Mouse (Mus musculus) kidney, embryonic 14.5 days (tissue): ENCODE data around the gene Hoxd12. TPM values are rescaled to one million over a fixed set of nuclear protein-coding genes. Genes with fewer than 3 reads are reported as not detected.

Source experiments
- ATAC-seq: fragments of 200-750 bp; cut with Nextera tagmentation; 2 replicates; pipeline ENCODE4 v1.8.0; 2017; ENCODE audit warnings: moderate number of reproducible peaks, mild to moderate bottlenecking, moderate TSS enrichment, moderate library complexity; ENCODE audit not compliant: low FRiP score, low TSS enrichment
- H3K27ac ChIP-seq: fragments of 300-500 bp; sonication (generic); 2 replicates; pipeline ENCODE4 v1.5.1; 2014; ENCODE audit warnings: low read depth, mild to moderate bottlenecking, low read length, moderate library complexity, mixed read lengths
- H3K27me3 ChIP-seq: fragments of 300-500 bp; sonication (generic); 2 replicates; pipeline ENCODE4 v1.6.1; 2014; ENCODE audit warnings: mild to moderate bottlenecking, low read length; ENCODE audit not compliant: control insufficient read depth, insufficient read depth
- H3K36me3 ChIP-seq: fragments of 300-500 bp; sonication (generic); 2 replicates; pipeline ENCODE4 v1.6.1; 2014; ENCODE audit warnings: low read length, mixed read lengths; ENCODE audit not compliant: control insufficient read depth, insufficient read depth
- H3K4me1 ChIP-seq: fragments of 300-500 bp; sonication (generic); 2 replicates; pipeline ENCODE4 v1.6.1; 2014; ENCODE audit warnings: low read length, mixed read lengths; ENCODE audit not compliant: control insufficient read depth, insufficient read depth
- H3K4me2 ChIP-seq: fragments of 300-500 bp; sonication (generic); replicated peaks from 2 replicates; pipeline ENCODE4 v1.6.1; 2014; ENCODE audit warnings: low read depth, mild to moderate bottlenecking, low read length
- H3K4me3 ChIP-seq: fragments of 300-500 bp; sonication (generic); 2 replicates; pipeline ENCODE4 v1.5.1; 2014; ENCODE audit warnings: mild to moderate bottlenecking, low read length
- H3K9ac ChIP-seq: fragments of 300-500 bp; sonication (generic); 2 replicates; pipeline ENCODE4 v1.6.1; 2014; ENCODE audit warnings: low read depth, mild to moderate bottlenecking, low read length, moderate library complexity
- H3K9me3 ChIP-seq: fragments of 300-500 bp; sonication (generic); 2 replicates; pipeline ENCODE4 v1.6.1; 2016; ENCODE audit warnings: low read length; ENCODE audit not compliant: control insufficient read depth
- whole genome bisulfite sequencing: fragments of 180-500 bp; shearing (Covaris S2); extraction: QIAGEN DNeasy Blood & Tissue Kit; methylation state at CpG from one replicate; pipeline ENCODE4 v1.1.7; 2014; 5-methylcytosine and 5-hydroxymethylcytosine counted together
- polyA plus RNA-seq: library from polyadenylated mRNA; unstranded; fragments of >200 nt; fragmentation: Nextera tagmentation; extraction: Ambion mirVana; gene quantifications from 2 replicates; pipeline ENCODE4 v1.2.1, GENCODE M21; 2014

Gene Hoxd12
- polyA plus RNA-seq, 1 experiment from 2014 or later = 7.2 TPM

GRCm38 (mm10) chr2:74660421-74661375 is 14.1 kb upstream of the Hoxd12 start:
- Histone ChIP-seq H3K4me2 (no peak overlapping the region), H3K9ac (no peak overlapping the region), H3K27me3 (peaks cover 89% of the 10 kb centered on the region), H3K27ac (no peak overlapping the region), H3K9me3 (no peaks in the 10 kb centered on the region), H3K36me3 (no peaks in the 10 kb centered on the region), H3K4me1 (peaks cover 13% of the 10 kb centered on the region), H3K4me3 (peak overlapping the region; percentile 2; the same call in 1 of the 2 replicates)
- WGBS = under 1% methylated on average over 30 of the region's 30 CpGs
- ATAC-seq = 0 out of 2 replicates have a peak, but pooled peaks have one; percentile 29

GRCm38 (mm10) chr2:74661685-74662084 is 13.1 kb upstream of the Hoxd12 start:
- Histone ChIP-seq H3K9ac (no peak overlapping the region), H3K9me3 (no peaks in the 10 kb centered on the region), H3K4me1 (peaks cover 10% of the 10 kb centered on the region; the same call in 1 of the 2 replicates), H3K36me3 (no peaks in the 10 kb centered on the region), H3K4me3 (no peak overlapping the region; the same call in 1 of the 2 replicates), H3K27me3 (peaks cover 88% of the 10 kb centered on the region), H3K4me2 (peak overlapping the region; percentile 34), H3K27ac (no peak overlapping the region)
- under 1% methylated on average over 14 of the region's 14 CpGs for WGBS
- ATAC-seq = peak; percentile 60

- no peak overlapping the region for H3K4me3 ChIP-seq
- no peak overlapping the region for H3K27ac ChIP-seq
- 1% methylated on average over 18 of the region's 18 CpGs for WGBS
- H3K4me2 ChIP-seq = no peak overlapping the region; the same call in 1 of the 2 replicates
- no peaks in the 10 kb centered on the region for H3K9me3 ChIP-seq
- H3K27me3 ChIP-seq = peaks cover 93% of the 10 kb centered on the region
- H3K36me3 ChIP-seq = no peaks in the 10 kb centered on the region
- ATAC-seq = 0 out of 2 replicates have a peak, but pooled peaks have one; percentile 40
- no peak overlapping the region for H3K9ac ChIP-seq
- peaks cover 15% of the 10 kb centered on the region; the same call in 1 of the 2 replicates for H3K4me1 ChIP-seq
These were observed 11.4 kb upstream of the Hoxd12 start for GRCm38 (mm10) chr2:74663291-74663925.

GRCm38 (mm10) chr2:74666411-74666810 is 8.4 kb upstream of the Hoxd12 start:
- Histone ChIP-seq H3K9ac (no peak overlapping the region), H3K9me3 (no peaks in the 10 kb centered on the region), H3K4me2 (no peak overlapping the region), H3K4me1 (peaks cover 10% of the 10 kb centered on the region; the same call in 1 of the 2 replicates), H3K4me3 (no peak overlapping the region), H3K36me3 (no peaks in the 10 kb centered on the region), H3K27ac (no peak overlapping the region), H3K27me3 (peaks cover 88% of the 10 kb centered on the region)
- no peak for ATAC-seq
- WGBS = 4% methylated on average over 7 of the region's 7 CpGs

- under 1% methylated on average over 36 of the region's 36 CpGs for WGBS
- peaks cover 10% of the 10 kb centered on the region; the same call in 1 of the 2 replicates for H3K4me1 ChIP-seq
- ATAC-seq = no peak
- H3K27ac ChIP-seq = no peak overlapping the region
- H3K4me2 ChIP-seq = peak overlapping the region; percentile 83
- peaks cover 87% of the 10 kb centered on the region for H3K27me3 ChIP-seq
- peak overlapping the region; percentile 47 for H3K4me3 ChIP-seq
- H3K36me3 ChIP-seq = no peaks in the 10 kb centered on the region
- H3K9ac ChIP-seq = no peak overlapping the region
- no peaks in the 10 kb centered on the region for H3K9me3 ChIP-seq
These were observed 7.5 kb upstream of the Hoxd12 start for GRCm38 (mm10) chr2:74667191-74667841.

- H3K27me3 ChIP-seq = peaks cover 83% of the 10 kb centered on the region
- no peaks in the 10 kb centered on the region for H3K36me3 ChIP-seq
- H3K9ac ChIP-seq = peak within 1 kb of the TSS; percentile 46
- H3K4me2 ChIP-seq = peak within 1 kb of the TSS; percentile 83
- peak; percentile 66 for ATAC-seq
- peaks cover 10% of the 10 kb centered on the region; the same call in 1 of the 2 replicates for H3K4me1 ChIP-seq
- 0% methylated on average over 10 of the region's 51 CpGs for WGBS
- peak within 1 kb of the TSS; percentile 47 for H3K4me3 ChIP-seq
- no peak within 1 kb of the TSS for H3K27ac ChIP-seq
- no peaks in the 10 kb centered on the region for H3K9me3 ChIP-seq
These were observed 6.9 kb upstream of the Hoxd12 start, which contains the start of gene Hoxd13 for GRCm38 (mm10) chr2:74667842-74668357. Gene Hoxd13 (plus strand): TSS chr2:74668310.

GRCm38 (mm10) chr2:74668370-74669229 is 6.2 kb upstream of the Hoxd12 start:
- peak overlapping the region; percentile 83 for H3K4me2 ChIP-seq
- peak; percentile 29 for ATAC-seq
- under 1% methylated on average over 51 of the region's 74 CpGs for WGBS
- no peaks in the 10 kb centered on the region for H3K9me3 ChIP-seq
- H3K4me1 ChIP-seq = peaks cover 7% of the 10 kb centered on the region; the same call in 1 of the 2 replicates
- peak overlapping the region; percentile 47 for H3K4me3 ChIP-seq
- H3K36me3 ChIP-seq = no peaks in the 10 kb centered on the region
- no peak overlapping the region for H3K27ac ChIP-seq
- H3K27me3 ChIP-seq = peaks cover 76% of the 10 kb centered on the region
- H3K9ac ChIP-seq = peak overlapping the region; percentile 46

GRCm38 (mm10) chr2:74669230-74669578 is 5.6 kb upstream of the Hoxd12 start:
- Histone ChIP-seq H3K27me3 (peaks cover 72% of the 10 kb centered on the region), H3K36me3 (no peaks in the 10 kb centered on the region), H3K9ac (no peak overlapping the region), H3K4me3 (no peak overlapping the region), H3K4me2 (no peak overlapping the region), H3K27ac (no peak overlapping the region), H3K9me3 (no peaks in the 10 kb centered on the region), H3K4me1 (peaks cover 8% of the 10 kb centered on the region; the same call in 1 of the 2 replicates)
- WGBS = 3% methylated on average over 3 of the region's 3 CpGs
- ATAC-seq = no peak
